Mouse (Mus musculus) forebrain, embryonic 16.5 days (tissue): ENCODE results near the gene Smchd1. TPM values are rescaled to one million over a fixed set of nuclear protein-coding genes. Genes with fewer than 3 reads are reported as not detected.

Source experiments
- polyA plus RNA-seq: library from polyadenylated mRNA; unstranded; fragments of >200 nt; fragmentation: Nextera tagmentation; extraction: Ambion mirVana; gene quantifications from 2 replicates; pipeline ENCODE4 v1.2.1, GENCODE M21; 2015

The Smchd1 gene
- polyA plus RNA-seq, 1 experiment from 2014 or later, result 53.4 TPM

Other genes with a start within 250 kb of the Smchd1 start
- 1.2 and 1.4 TPM in 2 replicates for gene Emilin2, start 163.4 kb downstream of the Smchd1 start, polyA plus RNA-seq
- 1.8 and 3.5 TPM in 2 replicates for gene Gm4707, start 15.4 kb downstream of the Smchd1 start, polyA plus RNA-seq
- gene Ndc80, start 51.5 kb upstream of the Smchd1 start, polyA plus RNA-seq, result 17.7 and 21.1 TPM in 2 replicates
- gene Spdya, start 76.7 kb upstream of the Smchd1 start, polyA plus RNA-seq, result 0.78 and 1.6 TPM in 2 replicates
- 61.1 and 61.9 TPM in 2 replicates for gene Wdr43, start 140.6 kb upstream of the Smchd1 start, polyA plus RNA-seq
- gene Togaram2, start 197.9 kb upstream of the Smchd1 start, polyA plus RNA-seq, result 0.54 and 0.60 TPM in 2 replicates